Mouse (Mus musculus) cerebellum, adult 9-11 months (tissue): ENCODE measurements around the gene Shb.
A peak's percentile ranks its signal among the peaks of the same experiment; 100 is the strongest.

Experiments used
- DNase-seq: peaks from one replicate; pipeline ENCODE4 v3.0.0; 2022

The Shb gene

DNA sequence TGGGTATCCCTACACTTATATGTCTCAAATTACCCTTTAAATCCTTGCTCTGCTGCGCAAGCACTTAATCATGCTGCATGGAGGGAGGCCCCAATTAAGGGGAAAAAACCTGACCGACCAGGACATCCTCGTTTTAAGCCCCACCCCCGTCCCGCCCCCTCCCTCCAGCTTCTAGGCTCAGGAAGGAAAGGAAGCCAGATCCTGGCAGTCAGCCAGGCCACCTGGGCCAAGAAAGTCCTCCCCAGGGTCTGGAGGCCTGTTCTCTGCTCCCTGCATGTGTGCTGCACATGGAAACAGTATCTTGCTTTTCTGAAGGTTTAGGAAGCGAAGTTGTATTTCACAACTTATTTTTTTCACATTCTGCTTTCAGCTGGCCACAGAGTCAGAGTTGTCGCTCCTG is at the start of gene Shb:
Gene Shb, minus strand, starts transcription at position 96 of the 400 bp plus-strand sequence.
- DNase-seq, result no peak

GRCm38 (mm10) chr4:45581095-45581494 is 48.8 kb upstream of the Shb start:
- DNase-seq, result no peak

DNA sequence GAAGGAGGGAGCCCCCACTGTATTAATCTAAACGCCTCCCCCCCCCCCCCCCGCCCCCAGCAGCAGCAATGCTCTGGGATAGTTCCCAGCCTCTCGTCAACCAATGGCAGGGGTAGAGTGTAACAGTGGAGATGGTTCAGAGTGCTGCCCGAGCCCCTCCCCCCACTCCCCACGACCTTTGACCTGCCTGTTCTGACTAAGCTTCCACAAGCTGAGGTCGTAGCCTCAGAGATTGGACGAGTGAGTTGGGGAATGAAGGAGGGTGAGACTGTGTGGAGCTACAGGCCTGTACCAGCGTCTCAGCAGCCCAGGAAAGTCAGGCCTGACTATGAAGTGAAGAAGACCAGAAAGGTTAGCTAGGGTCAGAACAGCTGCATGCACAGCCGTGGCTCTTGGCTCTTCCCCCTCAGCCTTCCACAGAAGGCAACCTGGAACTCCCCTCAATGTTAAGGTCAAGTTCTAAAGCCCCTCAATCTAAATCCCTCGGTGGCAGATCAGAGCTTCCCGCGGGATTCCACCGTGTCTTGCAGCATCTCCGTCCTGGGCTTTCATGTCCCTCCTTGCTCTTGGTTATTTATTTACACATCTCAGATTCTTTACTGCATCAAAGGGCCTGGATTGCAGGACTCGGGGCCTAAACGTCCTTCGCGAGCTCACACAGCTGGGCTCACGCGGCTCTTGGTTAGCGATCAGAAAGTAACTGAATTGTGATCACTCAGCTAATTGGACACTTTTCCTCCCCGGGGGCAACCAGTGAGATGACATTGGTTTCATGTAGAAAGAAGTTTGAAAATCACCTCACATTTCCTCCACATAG is 46.5 kb upstream of the Shb start:
- no peak for DNase-seq

DNA sequence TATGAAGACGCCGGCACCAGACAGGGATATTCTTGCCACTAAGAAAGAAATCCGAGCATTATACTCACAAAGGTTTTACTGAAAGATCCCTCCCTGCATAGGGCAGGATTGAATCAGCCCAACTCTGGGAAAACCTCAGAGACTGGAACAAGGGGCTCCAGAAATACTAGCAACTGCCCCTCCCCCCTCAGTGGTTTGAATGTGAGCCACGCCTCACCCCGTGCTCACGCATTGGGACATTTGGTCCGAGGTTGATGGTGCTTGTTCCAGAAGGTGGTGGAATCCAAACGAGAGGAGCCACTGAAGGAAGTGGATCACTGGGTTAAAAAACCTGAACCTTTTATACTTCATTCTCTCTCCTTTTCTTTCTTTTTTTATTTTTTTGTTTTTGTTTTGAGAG is 45.4 kb upstream of the Shb start:
- DNase-seq, result no peak

GRCm38 (mm10) chr4:45574614-45575169 is 42.4 kb upstream of the Shb start:
- no peak for DNase-seq

- DNase-seq, result no peak
Measured at GRCm38 (mm10) chr4:45569521-45569920, 37.3 kb upstream of the Shb start.

DNA sequence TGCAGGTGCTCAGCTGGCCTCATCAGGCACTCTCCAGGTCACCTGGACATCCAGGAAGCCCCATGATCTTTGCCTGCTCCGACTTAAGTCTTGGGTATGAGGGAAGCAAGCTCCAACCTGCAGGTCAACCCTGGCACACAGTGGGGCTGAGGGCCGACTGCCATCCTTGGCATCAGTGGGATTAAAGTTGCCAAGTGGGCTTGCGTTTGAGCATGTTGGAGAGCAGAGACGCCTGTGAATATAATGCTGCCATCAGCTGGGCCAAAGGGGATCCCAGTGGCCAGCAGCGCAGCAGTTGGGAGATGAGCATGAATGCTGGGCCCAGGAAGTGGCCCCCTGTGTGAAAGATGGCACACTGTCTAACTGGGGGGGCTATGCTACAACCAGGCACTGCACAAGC is 25.9 kb upstream of the Shb start:
- DNase-seq, result no peak

DNA sequence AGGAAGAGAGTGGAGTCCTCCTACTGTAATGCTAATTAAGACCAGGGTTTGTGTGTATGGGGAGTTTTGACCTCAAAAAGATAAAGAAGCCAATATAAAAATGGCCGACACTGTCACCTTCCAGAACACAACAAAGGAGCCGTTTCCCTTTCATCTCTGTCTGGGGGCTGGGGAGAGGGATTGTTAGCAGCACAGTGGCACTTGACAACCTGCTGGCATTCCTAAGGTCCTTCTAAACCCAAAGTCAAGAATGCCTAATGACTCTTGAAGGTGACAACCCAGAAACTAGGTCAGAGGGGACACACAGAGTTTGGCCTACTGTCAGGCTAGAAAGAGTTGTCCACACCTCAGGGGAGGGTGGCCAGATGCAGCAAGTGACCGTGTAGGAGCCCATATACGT is 20.3 kb upstream of the Shb start:
- no peak for DNase-seq

GRCm38 (mm10) chr4:45550970-45551369 is 18.7 kb upstream of the Shb start:
- no peak for DNase-seq

GRCm38 (mm10) chr4:45549514-45549913 is 17.2 kb upstream of the Shb start:
- DNase-seq, result no peak

DNA sequence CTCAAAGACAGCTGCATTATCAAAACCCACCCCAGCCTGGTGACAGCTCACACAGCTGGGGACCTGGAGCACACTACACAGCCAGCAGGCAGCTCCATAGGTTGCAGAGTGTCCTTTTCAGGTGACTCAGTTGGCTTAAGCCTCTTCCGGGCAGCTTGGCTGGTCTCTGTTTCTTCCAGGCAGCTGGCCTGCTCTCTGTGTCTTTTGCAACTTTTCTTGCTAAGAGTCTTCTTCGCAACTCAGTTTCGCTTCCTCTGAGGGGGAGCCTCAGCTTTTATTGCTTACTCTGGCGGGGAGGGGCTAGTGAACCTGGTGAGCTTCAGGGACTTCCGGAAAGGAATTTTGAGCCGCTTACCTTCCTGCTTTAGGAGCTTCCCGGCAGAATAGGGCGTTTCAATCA is 13.6 kb upstream of the Shb start:
- no peak for DNase-seq

DNA sequence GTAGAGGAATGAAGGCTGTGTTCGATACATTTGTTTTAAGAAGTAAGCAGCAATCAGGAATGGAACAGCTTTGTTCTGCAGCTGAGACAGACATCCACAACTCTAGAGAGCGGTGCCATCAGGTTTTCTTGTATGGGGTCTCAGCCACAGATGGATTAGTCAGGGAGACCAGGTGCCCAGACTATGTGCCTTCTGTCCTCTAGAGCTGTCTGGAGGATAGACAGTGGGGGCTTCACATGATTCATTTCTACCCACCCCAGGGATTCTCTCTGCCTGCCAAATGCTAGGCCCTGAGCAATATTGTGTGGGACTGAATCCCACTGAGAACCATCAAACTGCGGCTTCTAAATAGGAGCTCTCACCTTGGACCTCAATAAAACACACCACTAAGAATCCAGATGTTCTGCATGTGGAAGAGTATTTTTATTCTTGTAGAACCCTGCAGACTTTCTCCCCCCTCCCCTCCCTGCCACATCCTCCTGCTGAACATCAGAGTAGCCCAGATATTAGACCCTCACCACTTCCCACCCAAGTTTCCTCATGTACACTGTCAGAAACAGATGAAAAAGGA is 11.3 kb upstream of the Shb start:
- no peak for DNase-seq

- DNase-seq, result no peak
Measured at GRCm38 (mm10) chr4:45540151-45540933, 8.1 kb upstream of the Shb start.

GRCm38 (mm10) chr4:45539187-45539586 is 6.9 kb upstream of the Shb start:
- no peak for DNase-seq

DNA sequence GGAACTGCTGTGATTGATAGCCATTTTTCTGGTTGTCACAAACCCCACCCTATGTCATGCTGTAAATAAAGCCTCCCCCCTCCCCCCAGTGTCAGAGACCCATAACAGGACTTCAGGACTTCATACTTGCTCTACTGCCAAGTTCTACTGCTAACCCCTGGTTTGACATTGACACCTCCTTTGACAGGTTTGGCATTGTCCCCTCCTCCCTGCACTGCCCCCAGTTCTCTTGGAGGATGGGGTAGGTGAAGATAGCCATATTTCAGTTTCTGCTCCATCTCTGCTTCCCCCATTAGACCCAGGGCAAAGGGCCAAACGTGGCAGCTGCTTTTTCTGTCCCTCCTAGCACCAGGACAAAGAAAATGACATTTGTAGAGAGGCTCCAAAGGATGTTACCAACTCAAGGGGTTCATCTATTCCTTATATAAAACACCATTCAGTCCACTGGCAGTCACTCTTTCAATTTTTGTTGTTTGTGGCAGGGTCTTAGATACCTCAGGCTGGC is 1.2 kb upstream of the Shb start:
- DNase-seq, result no peak

DNA sequence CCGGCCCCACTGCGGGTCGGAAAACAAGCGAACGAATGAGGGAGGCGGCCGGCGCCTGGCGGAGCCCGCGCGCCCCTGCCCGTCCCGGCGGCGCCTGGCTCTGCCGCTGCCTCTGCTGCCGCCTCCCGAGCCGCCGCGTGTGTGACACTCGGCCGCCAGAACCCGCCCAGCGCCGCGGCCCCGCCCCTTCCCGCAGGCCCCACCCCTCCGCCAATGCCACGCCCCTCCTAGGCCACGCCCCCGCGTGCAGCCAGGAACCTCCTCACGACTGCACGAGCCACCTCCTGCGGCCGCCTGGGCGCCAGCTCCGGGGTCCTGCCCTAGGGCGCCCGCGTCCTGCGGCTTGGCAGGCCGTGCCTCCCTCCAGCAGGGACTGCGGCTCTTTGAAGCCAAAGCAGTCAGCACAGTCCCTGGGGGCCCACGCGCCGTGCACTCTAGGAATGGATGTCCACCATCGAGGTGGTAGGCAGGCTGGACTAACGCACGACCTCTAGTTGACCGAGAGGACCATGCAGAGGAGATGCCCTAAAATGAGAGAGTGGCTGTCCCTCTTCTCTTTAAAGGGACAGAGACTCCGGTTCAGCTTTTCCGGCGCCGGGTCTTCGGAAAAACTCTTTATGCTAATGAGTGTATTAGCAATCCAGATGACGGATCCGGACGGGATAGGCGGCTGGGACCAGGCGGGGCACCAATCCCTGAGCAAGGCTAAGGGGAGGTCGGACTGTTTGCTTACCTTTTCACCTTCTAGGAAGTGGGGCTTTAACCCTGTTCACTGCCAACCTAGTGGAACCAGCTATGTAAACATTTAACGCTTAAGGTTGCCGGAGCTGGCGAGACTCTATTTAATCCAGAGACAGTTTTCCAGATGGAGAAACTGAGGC is 1.4 kb downstream of the Shb start:
- peak; percentile 71 for DNase-seq

- peak; percentile 16 for DNase-seq
Measured at GRCm38 (mm10) chr4:45529986-45530597, 2.2 kb downstream of the Shb start.

GRCm38 (mm10) chr4:45529201-45529985 is 2.9 kb downstream of the Shb start:
- DNase-seq, result no peak

DNA sequence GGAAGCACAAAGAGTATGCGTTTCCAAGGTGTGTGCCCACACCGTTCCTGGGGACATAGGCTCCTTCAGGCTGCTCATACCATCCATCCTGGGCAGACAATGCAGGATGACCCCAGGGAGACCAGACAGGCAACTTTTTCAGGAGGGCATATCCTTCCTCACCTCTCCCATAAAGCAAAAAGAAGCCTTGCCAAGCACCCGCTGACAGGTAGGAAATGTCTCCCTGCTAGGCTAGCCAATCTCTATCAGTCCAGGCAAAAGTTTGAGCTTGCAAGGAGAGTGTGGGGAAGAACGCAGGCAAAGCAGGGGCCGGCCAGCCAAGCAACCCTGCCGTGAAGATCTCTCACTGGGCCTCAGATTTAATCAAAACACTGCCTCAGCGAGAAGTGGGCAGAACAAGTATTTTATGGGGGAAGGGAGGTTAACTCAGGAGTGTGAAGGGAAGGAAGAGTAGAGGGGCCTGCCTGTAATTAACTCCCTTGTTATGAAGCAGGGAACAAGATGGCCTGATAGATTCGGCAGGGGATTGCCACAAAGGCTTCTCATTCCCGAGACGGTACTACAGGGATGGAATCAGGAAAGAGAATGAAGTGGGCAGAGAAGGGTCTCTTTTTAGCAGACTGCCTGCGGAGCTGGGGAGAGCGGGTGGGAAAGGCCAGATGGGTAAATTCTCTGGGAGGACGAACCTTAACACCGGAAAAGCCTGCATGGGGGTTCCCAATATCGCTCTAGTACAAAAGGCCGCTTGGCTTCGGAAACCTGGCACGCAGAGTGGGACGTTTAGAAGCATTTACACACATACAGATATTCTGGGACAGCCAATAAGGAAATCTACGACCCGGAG is 3.7 kb downstream of the Shb start:
- no peak for DNase-seq
